Comparison of ENCODE assay signal across 8 mouse cellular contexts in genomic region chr4:127005113-127005936, GRCm38 (mm10). TPM values are rescaled to one million over a fixed set of nuclear protein-coding genes. Genes with fewer than 3 reads are reported as not detected.
DNase-seq lines count a peak whose midpoint lies in the region; ATAC-seq lines count a peak whose summit lies in the region.

No protein-coding gene starts in this region.

- no peaks in the 10 kb centered on the region for H3K9me3 ChIP-seq in kidney, embryonic 14.5 days (ENCODE audit: control insufficient read depth, low read length)
- H3K9me3 ChIP-seq in limb, embryonic 15.5 days = no peaks in the 10 kb centered on the region
- no peaks in the 10 kb centered on the region for H3K9me3 ChIP-seq in neural tube, embryonic 12.5 days

- H3K36me3 ChIP-seq in kidney, embryonic 14.5 days (ENCODE audit: control insufficient read depth, insufficient read depth, low read length) = no peaks in the 10 kb centered on the region
- no peaks in the 10 kb centered on the region for H3K36me3 ChIP-seq in limb, embryonic 15.5 days
- H3K36me3 ChIP-seq in neural tube, embryonic 12.5 days = no peaks in the 10 kb centered on the region

- no peaks in the 10 kb centered on the region for H3K27me3 ChIP-seq in kidney, embryonic 14.5 days (ENCODE audit: control insufficient read depth, insufficient read depth, low read length)
- H3K27me3 ChIP-seq in limb, embryonic 15.5 days = no peaks in the 10 kb centered on the region
- H3K27me3 ChIP-seq in neural tube, embryonic 12.5 days (replicated peaks) = no peaks in the 10 kb centered on the region

- H3K27ac ChIP-seq in kidney, embryonic 14.5 days (ENCODE audit: low read depth, low read length) = no peak overlapping the region
- no peak overlapping the region for H3K27ac ChIP-seq in limb, embryonic 15.5 days
- peak overlapping the region; percentile 37 for H3K27ac ChIP-seq in neural tube, embryonic 12.5 days

- peak overlapping the region; percentile 29 for H3K4me3 ChIP-seq in kidney, embryonic 14.5 days (ENCODE audit: low read length)
- H3K4me3 ChIP-seq in limb, embryonic 15.5 days = peak overlapping the region; percentile 31
- H3K4me3 ChIP-seq in neural tube, embryonic 12.5 days = peak overlapping the region; percentile 31

- DNase-seq in gastrocnemius, postnatal 14 days = peak; percentile 16
- no peak for DNase-seq in gastrocnemius, adult 18-20 months (ENCODE audit: low spot score)
- DNase-seq in cerebellum, postnatal 4 days (ENCODE audit: low spot score in 2 of 2) = peak; percentile 53 to 78
- peak; percentile 69 to 74 for DNase-seq in frontal cortex, postnatal 36 days (ENCODE audit: low spot score in 2 of 2)

- 0 out of 2 replicates have a peak, but pooled peaks cover 4% of the 10 kb centered on the region for H3K4me1 ChIP-seq in kidney, embryonic 14.5 days (ENCODE audit: control insufficient read depth, insufficient read depth, low read length)
- peaks cover 12% of the 10 kb centered on the region; the same call in 1 of the 2 replicates for H3K4me1 ChIP-seq in limb, embryonic 15.5 days
- peaks cover 16% of the 10 kb centered on the region for H3K4me1 ChIP-seq in neural tube, embryonic 12.5 days

- ATAC-seq in kidney, embryonic 14.5 days (ENCODE audit: low FRiP score, low TSS enrichment) = peak; percentile 72
- ATAC-seq in limb, embryonic 15.5 days (ENCODE audit: insufficient number of reproducible peaks, low FRiP score, low TSS enrichment, low read depth) = no peak
- ATAC-seq in neural tube, embryonic 12.5 days (ENCODE audit: low FRiP score, low read depth) = peak; percentile 85
- ATAC-seq in erythroblast, adult 5-6 weeks (replicated peaks; ENCODE audit: low FRiP score, poor library complexity, severe bottlenecking) = no peak

- H3K9ac ChIP-seq in kidney, embryonic 14.5 days (ENCODE audit: low read depth, low read length) = peak overlapping the region; percentile 53
- H3K9ac ChIP-seq in limb, embryonic 15.5 days = 0 out of 2 replicates have a peak overlapping the region, but pooled peaks have one; percentile 2
- peak overlapping the region; percentile 51 for H3K9ac ChIP-seq in neural tube, embryonic 12.5 days

- WGBS in kidney, embryonic 14.5 days = 16% methylated on average over 25 of the region's 25 CpGs
- 17% methylated on average over 25 of the region's 25 CpGs for WGBS in limb, embryonic 15.5 days
- 15% methylated on average over 25 of the region's 25 CpGs for WGBS in neural tube, embryonic 12.5 days

- peak overlapping the region; percentile 49 for H3K4me2 ChIP-seq in kidney, embryonic 14.5 days (replicated peaks; ENCODE audit: low read depth, low read length)
- peak overlapping the region; percentile 52 for H3K4me2 ChIP-seq in limb, embryonic 15.5 days
- peak overlapping the region; percentile 58 for H3K4me2 ChIP-seq in neural tube, embryonic 12.5 days (replicated peaks)

- intact Hi-C loops in gastrocnemius, postnatal 14 days (cut with DNase I; ENCODE audit: low total_unique reads) = no loop called here

RNA-seq across cellular contexts. Expression of gene Sfpq, which starts 15.8 kb away (rescaled TPM):
- total RNA-seq in gastrocnemius, postnatal 14 days (2021) = 10 to 100 TPM; 66.4 to 70.0 TPM
- total RNA-seq in gastrocnemius, adult 18-20 months (2021) = 10 to 100 TPM; 54.9 to 65.1 TPM
- 152 and 179 TPM in 2 replicates for polyA plus RNA-seq in kidney, embryonic 14.5 days (2014; fragmentation: Nextera tagmentation; extraction: Ambion mirVana)
- polyA plus RNA-seq in limb, embryonic 15.5 days (2015; fragmentation: Nextera tagmentation; extraction: Ambion mirVana) = 50.2 and 71.8 TPM in 2 replicates
- 176 and 183 TPM in 2 replicates for polyA plus RNA-seq in neural tube, embryonic 12.5 days (2016; fragmentation: Nextera tagmentation; extraction: Ambion mirVana)
- total RNA-seq in erythroblast, adult 5-6 weeks (2015; ENCODE audit: low replicate concordance) = 235 and 246 TPM in 2 replicates
- total RNA-seq in erythroblast, adult 5-6 weeks (2017; ENCODE audit: low replicate concordance) = 508 and 629 TPM in 2 replicates

RNA-seq across cellular contexts. Expression of gene Zmym4, which starts 37.4 kb away (rescaled TPM):
- total RNA-seq in gastrocnemius, postnatal 14 days (2021) = 10 to 100 TPM; 15.5 to 18.7 TPM
- total RNA-seq in gastrocnemius, adult 18-20 months (2021) = 10 to 100 TPM; 14.6 to 16.3 TPM
- 27.6 and 28.9 TPM in 2 replicates for polyA plus RNA-seq in kidney, embryonic 14.5 days (2014; fragmentation: Nextera tagmentation; extraction: Ambion mirVana)
- polyA plus RNA-seq in limb, embryonic 15.5 days (2015; fragmentation: Nextera tagmentation; extraction: Ambion mirVana) = 12.9 and 17.2 TPM in 2 replicates
- polyA plus RNA-seq in neural tube, embryonic 12.5 days (2016; fragmentation: Nextera tagmentation; extraction: Ambion mirVana) = 34.6 and 36.2 TPM in 2 replicates
- 11.7 and 12.1 TPM in 2 replicates for total RNA-seq in erythroblast, adult 5-6 weeks (2015; ENCODE audit: low replicate concordance)
- total RNA-seq in erythroblast, adult 5-6 weeks (2017; ENCODE audit: low replicate concordance) = 7.5 and 9.6 TPM in 2 replicates

RNA-seq across cellular contexts. Expression of gene Zmym1, which starts 55.6 kb away (rescaled TPM):
- 1 to 10 TPM; 3.4 to 4.5 TPM for total RNA-seq in gastrocnemius, postnatal 14 days (2021)
- 1 to 10 TPM; 4.2 to 5.3 TPM for total RNA-seq in gastrocnemius, adult 18-20 months (2021)
- polyA plus RNA-seq in kidney, embryonic 14.5 days (2014; fragmentation: Nextera tagmentation; extraction: Ambion mirVana) = 15.6 and 26.5 TPM in 2 replicates
- polyA plus RNA-seq in limb, embryonic 15.5 days (2015; fragmentation: Nextera tagmentation; extraction: Ambion mirVana) = 18.5 and 19.8 TPM in 2 replicates
- polyA plus RNA-seq in neural tube, embryonic 12.5 days (2016; fragmentation: Nextera tagmentation; extraction: Ambion mirVana) = 25.9 and 27.1 TPM in 2 replicates
- total RNA-seq in erythroblast, adult 5-6 weeks (2015; ENCODE audit: low replicate concordance) = 8.2 and 12.7 TPM in 2 replicates
- total RNA-seq in erythroblast, adult 5-6 weeks (2017; ENCODE audit: low replicate concordance) = 23.1 and 25.7 TPM in 2 replicates

Comparison
In these comparisons a context has a peak if more than half of its experiments do, and no peak if none do; other contexts are left out.
1. ATAC-seq: peak in kidney, embryonic 14.5 days (single experiment) and neural tube, embryonic 12.5 days (single experiment); none in limb, embryonic 15.5 days (single experiment) and erythroblast, adult 5-6 weeks (single experiment).
2. H3K9ac ChIP-seq: peak in every context shown above with its lines; median percentile 53 in kidney, embryonic 14.5 days; 51 in neural tube, embryonic 12.5 days; 2 in limb, embryonic 15.5 days.
3. Peak in every context shown above with its lines, with median percentiles within 50 percentile points of each other: H3K4me2 ChIP-seq and H3K4me3 ChIP-seq.